Mouse (Mus musculus) heart, postnatal 36 days (tissue): ENCODE results near the gene Insl3. TPM values are rescaled to one million over a fixed set of nuclear protein-coding genes. Genes with fewer than 3 reads are reported as not detected.
"Not testable (repeated sequence)": the region's sequence is repeated elsewhere in the genome, so short reads cannot be mapped to it uniquely, and the experiment has no call there.

Source experiments
- DNase-seq, 2 experiments: peaks; one replicate each; pipeline ENCODE4 v3.0.0; 2021 to 2022
- intact Hi-C: fragments of 180-260 bp; cut with DNase I; formaldehyde crosslinking; loops from one replicate; pipeline ENCODE4 v1.15.1; 2025
- total RNA-seq, 2 experiments: library from RNA; stranded (reverse); gene quantifications; 2 replicates each; pipeline ENCODE4 v1.2.3; 2021

The Insl3 gene
- total RNA-seq, 2 experiments from 2014 or later = 3.8 to 4.7 TPM

DNA sequence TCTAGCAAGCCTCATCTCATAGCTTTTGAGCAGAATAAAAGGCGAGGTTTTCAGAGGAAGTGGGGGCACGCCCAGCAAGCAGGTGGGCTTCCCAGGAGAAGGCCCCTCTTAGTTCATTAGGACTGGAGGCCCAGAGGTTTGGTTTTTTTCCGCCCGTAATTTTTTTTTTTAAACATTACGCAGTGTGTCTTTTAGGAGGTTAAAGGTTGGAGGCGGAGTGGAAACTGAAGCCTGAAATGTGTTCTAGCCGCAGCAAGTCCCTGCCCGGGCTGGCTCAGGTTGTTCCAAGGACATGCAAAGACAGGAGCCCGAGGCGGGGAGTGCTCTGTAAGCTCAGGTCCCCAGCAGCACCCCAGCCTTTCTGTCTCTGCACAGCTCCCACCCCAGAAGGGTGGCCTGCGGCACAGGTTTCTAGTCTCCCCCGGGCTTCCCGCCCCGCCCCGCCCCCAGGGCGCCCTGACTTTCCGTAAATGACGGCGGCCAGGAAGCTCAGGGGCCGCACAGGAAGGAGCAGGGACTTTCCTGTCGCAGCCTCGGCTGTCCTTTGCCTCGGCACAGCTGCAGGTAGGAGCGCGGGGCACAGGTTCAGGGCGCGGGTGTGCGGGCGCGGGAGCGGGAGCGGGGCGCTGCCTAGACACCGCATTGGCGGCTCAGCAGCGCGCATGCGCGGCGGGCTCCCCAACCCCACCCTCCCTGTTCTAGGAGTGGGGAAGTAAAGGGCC is 12.8 kb upstream of the Insl3 start, which contains the start of gene Jak3:
Jak3 (plus strand) TSS at position 277 of the 722 bp plus-strand sequence.
- DNase-seq = peak; percentile 70 to 82
- intact Hi-C loops = loop anchor here (2.0 kb wide), 1 partner anchor 25 kb away; the partner anchor contains the start of gene B3gnt3

DNA sequence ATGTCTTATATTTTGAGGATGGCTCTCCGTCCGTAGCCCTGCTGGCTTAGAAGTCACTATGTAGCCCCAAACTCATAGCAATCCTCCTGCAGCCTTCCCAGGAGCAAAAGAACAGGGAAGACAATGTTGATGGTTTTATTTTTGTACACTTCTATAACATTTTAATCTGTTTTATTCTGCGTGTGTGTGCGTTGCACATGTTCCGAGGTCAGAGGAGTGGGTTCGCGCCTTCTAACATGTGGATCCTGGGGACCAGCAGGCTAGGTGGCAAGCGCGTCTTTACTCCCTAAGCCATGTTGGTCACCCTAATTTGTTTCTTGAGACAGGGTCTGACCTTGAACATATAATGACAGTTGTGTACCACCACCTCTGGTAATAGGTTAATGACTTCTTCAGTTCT is 12.2 kb upstream of the Insl3 start:
- DNase-seq = no peak
- intact Hi-C loops = loop anchor here (2.0 kb wide), 1 partner anchor 24 kb away; the partner anchor contains the start of gene B3gnt3

DNA sequence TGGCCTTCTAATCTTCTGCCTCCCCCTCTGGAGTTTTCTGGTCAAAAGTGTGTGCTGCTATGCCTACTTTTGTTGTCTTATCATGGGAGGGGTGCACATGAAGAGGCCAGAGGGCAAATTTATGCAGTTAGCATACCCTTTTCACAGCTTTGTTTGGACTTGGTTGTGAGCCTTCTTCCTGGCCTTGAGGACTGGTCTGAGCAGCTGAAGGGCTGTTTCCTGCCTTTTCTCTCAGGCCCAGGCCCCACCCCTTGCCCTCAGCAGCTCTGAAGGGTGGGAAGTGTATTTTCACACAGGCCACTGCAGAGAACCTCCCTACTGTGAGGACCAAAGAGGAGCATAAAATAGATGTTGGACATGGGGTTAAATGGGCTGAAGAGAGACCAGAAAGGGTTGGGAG is 11.5 kb upstream of the Insl3 start:
- intact Hi-C loops = loop anchor here (2.0 kb wide), 1 partner anchor 23 kb away; the partner anchor contains the start of gene B3gnt3
- DNase-seq = peak; percentile 43 to 48

DNA sequence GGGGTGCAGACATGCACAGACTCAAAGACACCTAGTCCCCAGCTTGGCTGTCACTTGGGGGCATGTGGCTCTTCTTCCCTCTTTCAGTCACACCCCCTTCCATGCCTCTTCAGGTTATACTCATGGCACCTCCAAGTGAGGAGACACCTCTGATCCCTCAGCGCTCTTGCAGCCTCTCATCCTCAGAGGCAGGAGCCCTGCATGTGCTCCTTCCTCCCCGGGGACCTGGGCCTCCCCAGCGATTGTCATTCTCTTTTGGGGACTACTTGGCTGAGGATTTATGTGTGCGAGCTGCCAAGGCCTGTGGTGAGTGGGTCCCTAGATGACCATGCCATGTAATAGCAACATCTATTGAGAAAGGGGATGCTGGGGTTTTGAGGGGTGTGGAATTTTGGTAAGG is 10.8 kb upstream of the Insl3 start:
- no peak for DNase-seq
- intact Hi-C loops = no loop called here

DNA sequence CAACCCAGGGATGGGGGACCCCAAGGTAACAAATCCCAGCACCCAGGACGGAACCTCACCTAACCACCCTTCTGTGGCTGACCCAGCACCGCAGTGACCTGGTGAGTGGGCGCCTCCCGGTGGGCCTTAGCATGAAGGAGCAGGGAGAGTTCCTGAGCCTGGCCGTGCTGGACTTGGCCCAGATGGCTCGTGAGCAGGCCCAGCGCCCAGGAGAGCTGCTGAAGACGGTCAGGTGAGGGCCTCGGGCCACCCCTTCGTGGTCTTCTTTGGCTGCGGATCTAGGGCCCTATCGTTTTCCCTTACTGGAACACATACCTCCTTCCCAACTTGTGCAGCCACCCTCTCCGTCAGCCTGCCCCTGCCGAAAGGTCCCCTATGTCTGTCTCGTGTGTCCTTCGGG is 9.9 kb upstream of the Insl3 start:
- intact Hi-C loops = no loop called here
- DNase-seq = no peak

DNA sequence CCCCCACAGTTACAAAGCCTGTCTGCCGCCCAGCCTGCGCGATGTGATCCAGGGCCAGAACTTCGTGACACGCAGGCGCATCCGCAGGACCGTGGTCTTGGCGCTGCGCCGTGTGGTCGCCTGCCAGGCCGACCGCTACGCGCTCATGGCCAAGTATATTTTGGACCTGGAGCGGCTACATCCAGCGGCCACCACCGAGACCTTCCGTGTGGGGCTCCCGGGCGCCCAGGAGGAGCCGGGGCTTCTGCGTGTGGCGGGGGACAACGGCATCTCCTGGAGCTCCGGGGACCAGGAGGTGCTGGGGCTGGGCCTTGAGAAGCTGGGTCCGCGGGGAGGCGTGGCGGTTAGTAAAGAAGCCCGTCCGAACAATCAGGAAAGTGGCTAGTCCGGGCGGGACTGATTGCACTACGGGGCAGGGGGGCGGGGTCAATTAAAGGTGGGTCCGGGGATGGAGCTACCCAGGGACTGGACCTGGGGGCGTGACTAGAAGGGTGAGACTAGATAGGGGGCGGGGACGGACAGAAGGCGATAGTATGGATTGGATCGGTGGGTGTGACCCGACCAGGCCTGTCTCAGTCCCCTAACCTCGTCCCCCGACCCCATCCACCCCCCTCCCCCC is 9.4 kb upstream of the Insl3 start:
- intact Hi-C loops = no loop called here
- DNase-seq = peak; percentile 48 to 51

DNA sequence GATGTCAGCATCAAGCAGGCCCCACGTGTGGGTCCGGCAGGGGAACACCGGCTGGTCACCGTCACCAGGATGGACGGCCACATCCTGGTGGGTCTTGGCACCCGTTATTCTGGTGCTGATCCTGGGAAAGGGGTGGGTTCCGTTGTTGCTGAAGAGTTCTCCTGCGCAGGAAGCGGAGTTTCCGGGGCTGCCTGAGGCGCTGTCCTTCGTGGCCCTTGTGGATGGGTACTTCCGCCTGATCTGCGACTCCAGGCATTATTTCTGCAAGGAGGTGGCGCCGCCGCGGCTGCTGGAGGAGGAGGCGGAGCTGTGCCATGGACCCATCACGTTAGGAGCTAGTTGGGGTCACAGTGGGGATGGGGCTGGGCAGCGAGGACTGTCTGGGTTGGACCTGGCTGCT is 8.5 kb upstream of the Insl3 start:
- no peak for DNase-seq
- intact Hi-C loops = no loop called here

DNA sequence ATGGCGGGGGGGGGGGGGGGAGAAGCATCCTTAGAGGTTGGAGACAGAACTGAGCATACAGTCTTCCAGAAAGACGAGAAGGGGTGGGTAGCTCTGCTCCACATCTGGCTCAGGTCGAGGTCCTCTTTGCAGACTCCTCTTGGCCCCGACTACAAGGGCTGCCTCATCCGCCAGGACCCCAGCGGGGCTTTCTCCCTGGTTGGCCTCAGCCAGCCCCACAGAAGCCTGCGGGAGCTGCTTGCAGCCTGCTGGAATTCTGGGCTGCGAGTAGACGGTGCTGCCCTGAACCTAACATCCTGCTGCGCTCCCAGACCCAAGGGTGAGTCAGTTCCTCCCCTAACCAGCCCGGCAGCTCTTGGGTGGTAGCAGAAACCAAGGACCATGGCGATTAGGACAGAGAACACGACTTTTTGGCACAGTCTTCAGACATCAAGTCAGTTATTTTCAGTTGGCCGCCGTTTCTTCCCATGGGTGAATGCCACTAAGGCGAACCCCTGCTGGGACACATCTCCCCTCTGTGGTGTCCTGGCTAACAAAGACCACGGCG is 7.6 kb upstream of the Insl3 start:
- DNase-seq = no peak
- intact Hi-C loops = no loop called here

DNA sequence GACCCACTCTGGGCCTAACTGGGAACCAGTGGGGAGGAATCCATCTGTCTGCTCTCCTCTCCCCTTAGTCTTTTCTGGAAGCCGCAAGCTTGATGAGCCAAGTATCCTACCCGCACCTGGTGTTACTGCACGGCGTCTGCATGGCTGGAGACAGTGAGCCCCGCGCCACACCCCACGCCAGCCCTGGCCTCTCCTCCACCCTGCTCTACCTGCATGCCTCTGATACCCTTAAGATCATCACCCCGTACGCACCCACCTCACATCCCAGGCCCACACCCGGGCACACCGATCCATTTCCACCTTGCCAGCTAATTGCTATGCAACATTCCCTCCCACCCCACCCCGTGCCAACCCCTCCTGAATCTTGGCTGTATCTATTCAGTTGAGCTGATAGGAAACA is 6.2 kb upstream of the Insl3 start:
- intact Hi-C loops = no loop called here
- DNase-seq = no peak

DNA sequence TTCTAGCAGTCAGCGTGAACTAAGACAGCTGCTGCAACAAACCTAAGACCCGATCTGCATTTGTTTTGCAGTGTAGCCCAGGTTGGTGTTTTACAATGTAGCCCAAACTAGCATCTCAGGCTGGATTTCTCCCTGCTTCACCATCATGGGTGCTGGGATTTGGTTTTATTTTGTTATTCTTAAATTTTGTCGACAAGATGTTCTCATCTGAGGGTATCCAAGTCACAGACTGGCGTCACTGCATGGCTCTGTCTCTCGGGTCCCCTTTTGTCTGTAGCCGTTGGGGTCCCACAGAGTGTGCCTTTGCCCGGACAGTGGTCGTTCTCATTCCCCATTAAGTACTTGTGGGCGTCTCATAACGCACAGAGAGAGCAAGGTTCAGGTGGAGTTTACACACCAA is 4.3 kb upstream of the Insl3 start:
- DNase-seq = no peak
- intact Hi-C loops = no loop called here

DNA sequence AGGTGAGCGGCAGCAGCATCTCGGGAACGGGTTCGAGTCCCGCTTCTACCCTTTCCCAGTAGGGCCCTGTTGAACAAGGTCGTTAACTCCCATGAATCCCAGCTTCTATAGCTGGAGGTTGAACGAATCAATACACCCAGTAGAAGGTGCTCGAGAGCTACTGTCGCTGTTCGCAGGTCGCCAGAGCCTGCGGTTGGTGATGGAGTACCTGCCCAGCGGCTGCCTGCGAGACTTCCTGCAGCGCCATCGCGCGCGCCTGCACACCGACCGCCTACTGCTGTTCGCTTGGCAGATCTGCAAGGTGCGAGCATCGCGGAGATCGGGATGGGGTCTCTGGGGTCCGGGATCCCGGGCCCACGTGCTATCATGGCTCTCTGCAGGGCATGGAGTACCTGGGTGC is 3.4 kb upstream of the Insl3 start:
- intact Hi-C loops = no loop called here
- no peak for DNase-seq

DNA sequence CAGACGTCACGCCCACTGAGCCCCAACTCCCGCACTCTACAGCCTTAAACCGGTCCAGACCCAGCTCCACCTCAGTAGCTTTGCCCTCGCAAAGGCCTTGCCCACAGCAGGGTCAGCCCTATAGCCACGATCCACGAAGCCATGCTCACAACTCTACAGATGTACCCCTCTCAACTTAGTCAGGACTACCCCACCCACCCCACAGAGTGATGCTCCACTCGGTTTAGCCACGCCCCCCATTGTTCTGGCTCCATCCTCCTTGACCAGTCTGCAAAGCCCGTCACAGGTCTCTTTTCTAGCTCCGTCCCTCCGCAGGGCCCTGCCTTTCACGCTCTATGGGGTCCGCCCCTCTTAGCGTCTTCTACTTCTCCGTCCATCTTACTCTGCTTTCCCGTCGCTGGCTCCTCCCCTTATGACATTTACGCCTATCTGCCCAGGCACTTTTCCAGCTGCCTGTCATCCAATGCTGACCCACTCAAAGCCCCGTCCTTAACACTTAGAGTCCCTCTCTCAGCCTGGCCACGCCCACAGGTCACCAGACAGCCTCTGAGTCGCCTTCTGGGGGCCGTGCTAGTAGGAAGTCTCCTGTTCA is 2.8 kb upstream of the Insl3 start:
- DNase-seq = no peak
- intact Hi-C loops = no loop called here

DNA sequence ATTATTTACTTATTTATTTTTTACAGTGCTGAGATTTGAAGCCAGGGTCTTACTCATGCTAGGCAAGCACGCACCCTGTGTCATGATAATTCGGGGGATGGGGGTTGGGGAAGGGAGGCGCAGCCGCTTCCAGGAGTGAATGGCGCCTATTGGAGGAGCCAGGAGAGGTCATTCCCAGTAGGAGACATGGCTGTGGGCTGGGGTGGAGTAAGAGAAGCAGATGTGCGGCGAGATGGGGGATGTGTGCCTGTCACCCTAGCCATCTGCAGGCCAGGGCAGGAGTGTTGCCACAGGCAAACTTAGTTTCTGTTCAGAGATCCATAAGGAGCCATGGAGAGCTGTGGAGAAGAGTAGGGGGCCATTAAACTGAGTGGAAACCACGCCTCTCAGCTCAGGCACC is 1.4 kb upstream of the Insl3 start:
- intact Hi-C loops = no loop called here
- no peak for DNase-seq

DNA sequence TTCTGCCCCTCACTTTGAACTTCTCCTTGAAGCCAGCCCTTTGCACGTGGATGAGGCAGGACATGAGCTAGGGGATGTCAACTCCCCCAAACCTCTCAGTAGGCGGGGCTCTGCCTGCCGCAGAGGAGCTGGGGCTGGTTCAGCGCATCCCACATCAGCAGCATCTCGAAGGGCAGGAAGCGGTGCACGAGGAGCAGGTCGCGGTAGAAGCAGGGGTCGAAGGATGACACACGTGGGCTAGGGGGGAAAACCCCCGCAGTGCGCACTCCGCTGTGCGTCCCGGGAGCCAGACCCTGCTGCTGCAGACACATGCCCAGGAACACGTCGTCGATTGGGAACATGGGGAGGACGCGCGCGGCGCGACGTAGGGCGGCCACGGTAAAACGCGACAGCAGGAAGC is 3.5 kb downstream of the Insl3 start:
- DNase-seq = no peak
- intact Hi-C loops = no loop called here

DNA sequence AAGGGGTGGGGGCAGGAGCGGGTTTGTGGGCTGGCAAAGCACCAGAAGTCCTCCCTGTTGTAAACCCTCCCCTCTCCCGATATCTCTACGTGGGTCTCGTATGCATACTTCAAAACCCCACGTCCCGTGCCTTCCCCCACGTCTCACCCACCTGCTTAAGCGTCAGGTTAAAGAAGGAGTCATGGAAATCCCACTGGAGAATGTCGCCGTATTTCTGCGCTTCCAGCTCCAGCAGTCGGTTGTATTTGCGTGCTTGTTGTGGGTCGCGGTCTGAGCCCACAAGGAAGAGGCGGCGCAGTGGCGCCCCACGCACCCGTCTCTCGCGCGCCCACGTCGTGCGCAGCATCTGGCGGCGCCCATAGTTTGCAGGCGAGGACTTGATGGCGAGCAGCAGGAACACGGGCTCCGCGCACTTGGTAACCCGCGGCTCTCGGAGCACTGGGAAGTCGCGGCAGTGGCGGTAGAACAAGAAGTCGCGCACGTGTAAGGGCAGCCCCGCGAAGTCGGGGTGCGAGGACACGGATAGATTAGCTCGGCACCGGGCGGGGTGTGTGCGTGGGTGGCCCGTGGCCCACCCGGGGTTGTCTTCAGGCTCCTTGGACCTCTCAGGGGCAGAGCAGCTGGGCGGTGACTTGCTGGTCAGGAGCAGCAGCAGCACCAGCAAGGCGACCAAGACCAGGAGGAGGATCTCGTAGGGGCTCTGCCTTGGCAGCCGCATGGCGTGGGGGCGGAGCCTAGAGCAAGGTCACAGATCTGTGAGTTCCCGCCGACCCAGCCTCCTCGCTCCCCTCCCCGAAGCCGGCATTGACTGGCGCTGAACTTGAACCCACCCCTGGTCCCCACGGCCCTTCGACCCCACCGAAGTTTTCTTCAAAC is 4.4 kb downstream of the Insl3 start:
- intact Hi-C loops = no loop called here
- DNase-seq = no peak

DNA sequence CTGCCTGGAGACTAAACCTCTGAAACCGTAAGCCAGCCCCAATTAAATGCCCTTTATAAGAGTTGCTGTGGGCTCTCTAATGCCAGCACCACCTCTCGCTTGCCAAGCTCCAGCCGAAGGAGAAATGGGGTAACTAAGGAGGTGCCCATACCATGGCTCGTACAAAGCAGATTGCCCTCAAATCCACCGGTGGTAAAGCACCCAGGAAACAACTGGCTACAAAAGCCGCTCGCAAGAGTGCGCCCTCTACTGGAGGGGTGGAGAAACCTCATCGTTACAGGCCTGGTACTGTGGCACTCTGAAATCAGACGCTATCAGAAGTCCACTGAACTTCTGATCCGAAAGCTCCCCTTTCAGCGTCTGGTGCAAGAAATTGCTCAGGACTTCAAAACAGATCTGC is 6.4 kb downstream of the Insl3 start:
- intact Hi-C loops = not testable (repeated sequence)

DNA sequence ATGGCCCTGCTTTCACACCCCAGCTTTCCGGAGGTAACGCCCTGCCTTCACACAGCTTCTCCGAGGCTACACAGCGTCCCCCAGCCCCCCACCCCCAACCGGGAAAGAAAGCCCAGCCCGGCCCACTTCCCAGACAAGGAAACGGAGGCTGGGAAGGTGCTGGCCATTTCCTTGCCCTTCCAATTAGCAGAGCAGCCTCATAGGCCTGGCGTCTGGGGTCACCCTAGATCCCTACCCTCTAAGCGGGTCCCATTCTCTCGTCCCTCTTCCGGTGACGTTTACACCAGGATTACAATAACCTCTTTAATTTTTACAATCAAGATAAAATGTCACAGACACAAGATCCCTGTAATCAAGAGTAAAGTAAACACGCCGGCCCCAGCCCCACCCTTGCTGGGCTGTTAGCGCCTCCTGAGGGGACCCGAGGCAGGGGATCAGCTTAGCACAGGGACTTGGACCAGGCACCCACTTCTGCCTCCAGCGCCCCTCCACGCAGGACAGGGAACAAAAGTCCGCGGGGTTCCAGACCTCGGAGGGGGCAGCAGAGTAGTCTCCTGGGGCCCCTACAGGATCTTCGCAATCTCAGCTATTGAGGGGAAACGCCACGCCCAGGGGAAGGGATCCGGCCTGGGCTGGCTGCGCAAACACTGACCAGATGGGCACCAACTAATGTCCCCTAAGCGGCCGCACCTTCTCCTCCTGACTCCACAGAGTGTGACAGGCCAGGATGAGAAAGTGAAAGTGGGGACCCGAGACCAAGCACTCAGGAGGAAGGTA is 11.7 kb downstream of the Insl3 start:
- DNase-seq = peak; percentile 44 to 58
- intact Hi-C loops = loop anchor here (2.0 kb wide), 1 partner anchor 24 kb away; the partner anchor contains the start of gene Jak3

More for the DNA sequence above, 6.4 kb downstream of the Insl3 start:
- not testable (repeated sequence) for DNase-seq

DNA sequence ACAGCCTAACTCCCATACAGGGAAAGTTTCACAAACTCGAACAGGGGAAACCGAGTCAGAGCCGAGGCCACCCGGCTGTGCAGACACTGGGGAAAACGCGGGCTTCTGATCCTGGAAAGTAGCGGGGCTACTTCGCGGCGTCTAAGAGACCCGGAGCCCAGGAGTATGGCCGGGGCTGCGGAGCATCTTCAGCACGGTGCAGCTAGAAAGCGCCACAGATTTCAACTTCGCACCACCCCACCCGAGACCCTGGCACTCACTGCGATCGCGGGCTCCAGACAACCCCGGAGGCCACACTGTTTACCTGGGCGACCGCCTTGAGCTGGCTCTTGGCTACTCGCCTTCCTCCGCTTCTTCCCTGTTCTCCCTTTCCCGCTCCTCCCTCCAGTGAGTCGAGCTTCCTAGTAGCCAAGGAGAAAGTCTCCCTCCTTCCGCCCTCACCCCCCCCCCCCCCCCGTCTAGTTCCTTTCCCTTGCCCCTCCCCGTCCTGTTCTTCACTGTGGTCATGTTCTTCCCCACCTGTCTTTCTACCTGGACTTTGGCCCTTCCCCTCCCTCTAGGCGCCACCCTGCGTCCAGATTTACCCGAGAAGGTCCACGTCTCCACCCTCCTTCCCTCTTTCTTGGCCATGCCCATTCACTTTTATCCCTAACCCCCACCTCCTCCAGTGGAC is 12.5 kb downstream of the Insl3 start, which contains the start of gene B3gnt3:
B3gnt3 (minus strand) TSS at position 376 of the 673 bp plus-strand sequence.
- intact Hi-C loops = loop anchor here (2.0 kb wide), 1 partner anchor 25 kb away; the partner anchor contains the start of gene Jak3
- DNase-seq = no peak

DNA sequence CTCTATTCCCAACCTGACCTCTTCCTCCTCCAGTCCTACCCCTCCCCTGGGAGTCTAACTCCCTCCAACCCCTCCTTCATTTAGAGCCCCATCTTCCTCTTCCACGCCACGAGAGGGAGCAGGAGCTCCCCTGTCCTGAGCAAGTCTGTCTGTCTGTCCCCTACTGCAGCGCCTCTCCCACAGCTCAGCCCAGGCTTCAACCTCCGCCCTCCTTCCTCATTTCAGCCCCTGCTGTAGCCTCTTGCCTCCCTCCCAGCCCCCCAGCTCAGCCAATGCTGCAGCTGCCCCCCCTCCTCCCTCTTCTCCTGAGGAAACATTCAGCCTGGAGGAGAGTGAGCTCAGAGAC is 13.0 kb downstream of the Insl3 start:
- no peak for DNase-seq
- intact Hi-C loops = no loop called here
